11 mouse cellular contexts compared by ENCODE assay signal in the genomic region with DNA sequence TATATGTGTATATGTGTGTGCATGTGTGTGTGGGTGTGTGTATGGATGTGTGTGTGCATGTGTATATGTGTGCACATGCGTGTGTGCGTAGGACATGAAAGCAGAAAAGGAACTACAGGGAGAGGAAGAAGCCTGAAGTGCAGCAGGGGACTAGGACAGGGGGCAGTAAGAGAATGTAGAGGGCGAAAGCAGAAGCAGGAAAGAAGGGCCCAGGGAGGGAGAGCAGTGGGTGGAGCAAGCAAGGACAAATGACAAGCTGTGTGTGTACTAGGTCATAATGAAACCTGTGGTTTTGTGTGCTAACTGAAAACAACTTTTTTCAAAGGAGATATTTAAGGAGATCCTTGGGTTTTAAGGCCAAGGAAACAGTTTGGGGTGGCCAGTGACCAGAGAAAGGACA.
DNase-seq lines count a peak whose midpoint lies in the region; ATAC-seq and TF ChIP-seq lines count a peak whose summit lies in the region.
"Had no signal": no experiment of that assay in that cellular context is flagged by ENCODE, and none has a peak within 500 bp of the region (broad histone marks: within the 10 kb centered on the region; RNA-seq: fewer than 3 reads in every experiment).

No protein-coding gene starts in this region.

- peak; percentile 88 for ATAC-seq in activated CD4-positive, CD25-positive, alpha-beta regulatory T cell, adult 4 months
- no peak for ATAC-seq in kidney, embryonic 16.5 days (ENCODE audit: low FRiP score, low TSS enrichment)
- ATAC-seq in megakaryocyte, adult 5-6 weeks (ENCODE audit: poor library complexity, severe bottlenecking): peak; percentile 95
- ATAC-seq in forebrain, postnatal 0 days: no peak
- ATAC-seq in midbrain, postnatal 0 days (ENCODE audit: low FRiP score): no peak
- ATAC-seq: hindbrain, embryonic 16.5 days had no signal

- H3K27ac ChIP-seq in kidney, embryonic 16.5 days (ENCODE audit: low read length): peak overlapping the region; percentile 17
- H3K27ac ChIP-seq in forebrain, postnatal 0 days (ENCODE audit: low read depth, low read length): no peak overlapping the region
- no peak overlapping the region for H3K27ac ChIP-seq in midbrain, postnatal 0 days (ENCODE audit: low read depth, low read length)
- H3K27ac ChIP-seq: embryonic facial prominence, embryonic 12.5 days had no signal

- TF ChIP-seq CTCF in forebrain, postnatal 0 days (IDR thresholded peaks at IDR 0.05; ENCODE audit: low read depth): no peak
- TF ChIP-seq CTCF in midbrain, postnatal 0 days (IDR thresholded peaks at IDR 0.05): no peak

- H3K9me3 ChIP-seq in kidney, embryonic 16.5 days (ENCODE audit: low read length): no peaks in the 10 kb centered on the region
- no peaks in the 10 kb centered on the region for H3K9me3 ChIP-seq in forebrain, postnatal 0 days (ENCODE audit: low read length)
- no peaks in the 10 kb centered on the region for H3K9me3 ChIP-seq in midbrain, postnatal 0 days (ENCODE audit: low read length)
- H3K9me3 ChIP-seq: embryonic facial prominence, embryonic 12.5 days had no signal

- H3K27me3 ChIP-seq in kidney, embryonic 16.5 days (ENCODE audit: insufficient read depth, low read length): no peaks in the 10 kb centered on the region
- H3K27me3 ChIP-seq in forebrain, postnatal 0 days (ENCODE audit: insufficient read depth, low read length): no peaks in the 10 kb centered on the region
- no peaks in the 10 kb centered on the region for H3K27me3 ChIP-seq in midbrain, postnatal 0 days (ENCODE audit: insufficient read depth, low read length)

- no peak overlapping the region for H3K9ac ChIP-seq in kidney, embryonic 16.5 days (replicated peaks; ENCODE audit: low read length)
- H3K9ac ChIP-seq in forebrain, postnatal 0 days: no peak overlapping the region
- no peak overlapping the region for H3K9ac ChIP-seq in midbrain, postnatal 0 days (replicated peaks; ENCODE audit: low read length, poor library complexity, severe bottlenecking)
- H3K9ac ChIP-seq: embryonic facial prominence, embryonic 12.5 days had no signal

- intact Hi-C loops in heart, postnatal 25 days (cut with DNase I): no loop called here

- H3K4me3 ChIP-seq in kidney, embryonic 16.5 days (ENCODE audit: low read length): no peak overlapping the region
- H3K4me3 ChIP-seq in forebrain, postnatal 0 days (ENCODE audit: low read depth, low read length): no peak overlapping the region
- no peak overlapping the region for H3K4me3 ChIP-seq in midbrain, postnatal 0 days (ENCODE audit: low read depth, low read length)
- H3K4me3 ChIP-seq: embryonic facial prominence, embryonic 12.5 days; myocyte had no signal

- 73% methylated on average over 3 of the region's 3 CpGs for WGBS in kidney, embryonic 16.5 days
- 87% methylated on average over 3 of the region's 3 CpGs for WGBS in forebrain, postnatal 0 days
- 81% methylated on average over 3 of the region's 3 CpGs for WGBS in midbrain, postnatal 0 days

- no peak overlapping the region for H3K4me2 ChIP-seq in kidney, embryonic 16.5 days (replicated peaks; ENCODE audit: low read depth, low read length)
- no peak overlapping the region for H3K4me2 ChIP-seq in forebrain, postnatal 0 days (ENCODE audit: low read depth)
- no peak overlapping the region for H3K4me2 ChIP-seq in midbrain, postnatal 0 days (ENCODE audit: low read depth, low read length, poor library complexity, severe bottlenecking)
- H3K4me2 ChIP-seq: embryonic facial prominence, embryonic 12.5 days had no signal

- peaks cover 14% of the 10 kb centered on the region for H3K4me1 ChIP-seq in kidney, embryonic 16.5 days (ENCODE audit: insufficient read depth, low read length)
- 0 out of 2 replicates have a peak, but pooled peaks cover 3% of the 10 kb centered on the region for H3K4me1 ChIP-seq in forebrain, postnatal 0 days (ENCODE audit: insufficient read depth)
- H3K4me1 ChIP-seq in midbrain, postnatal 0 days (ENCODE audit: insufficient read depth, low read length): no peaks in the 10 kb centered on the region

- no peaks in the 10 kb centered on the region for H3K36me3 ChIP-seq in kidney, embryonic 16.5 days (ENCODE audit: insufficient read depth, low read length)
- H3K36me3 ChIP-seq in forebrain, postnatal 0 days (ENCODE audit: insufficient read depth): no peaks in the 10 kb centered on the region
- no peaks in the 10 kb centered on the region for H3K36me3 ChIP-seq in midbrain, postnatal 0 days (ENCODE audit: insufficient read depth, low read length)
- H3K36me3 ChIP-seq: embryonic facial prominence, embryonic 12.5 days had no signal

- DNase-seq in heart, adult 8-10 months (ENCODE audit: low spot score): peak; percentile 46
- DNase-seq in heart, postnatal 25 days (ENCODE audit: low spot score): no peak
- DNase-seq in cerebellum, postnatal 4 days (ENCODE audit: low spot score in 2 of 2): no peak
- no peak for DNase-seq in forebrain, postnatal 0 days
- DNase-seq in midbrain, postnatal 0 days (ENCODE audit: low spot score): no peak

Comparison
In these comparisons a context has a peak if more than half of its experiments do, and no peak if none do; other contexts are left out.
1. ATAC-seq: peak in activated CD4-positive, CD25-positive, alpha-beta regulatory T cell, adult 4 months (single experiment) and megakaryocyte, adult 5-6 weeks (single experiment); none in kidney, embryonic 16.5 days (single experiment), forebrain, postnatal 0 days (single experiment) and midbrain, postnatal 0 days (single experiment).